Mouse (Mus musculus): ENCODE data around the gene Kdm1b.

The Kdm1b gene

DNA sequence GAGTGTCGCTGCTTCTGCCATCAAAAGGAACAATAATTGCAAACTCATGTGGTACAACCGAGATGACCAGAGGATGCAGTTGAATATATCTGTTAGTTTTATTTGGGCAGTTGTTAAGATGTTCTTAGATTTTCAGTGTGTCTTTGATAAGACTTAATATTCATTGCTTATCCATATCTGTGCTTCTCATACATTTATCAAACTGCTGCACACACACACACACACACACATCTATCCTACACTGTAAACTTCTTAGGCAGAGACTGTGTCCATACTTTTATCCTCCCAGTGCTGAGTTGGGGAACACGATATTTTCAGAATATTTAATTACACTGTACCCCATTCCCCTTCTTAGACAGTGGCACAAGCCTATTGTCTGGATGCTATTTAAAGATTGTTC is 67.9 kb downstream of the Kdm1b start:
- no peak for DNase-seq (ENCODE audit: low read depth, low spot score)

DNA sequence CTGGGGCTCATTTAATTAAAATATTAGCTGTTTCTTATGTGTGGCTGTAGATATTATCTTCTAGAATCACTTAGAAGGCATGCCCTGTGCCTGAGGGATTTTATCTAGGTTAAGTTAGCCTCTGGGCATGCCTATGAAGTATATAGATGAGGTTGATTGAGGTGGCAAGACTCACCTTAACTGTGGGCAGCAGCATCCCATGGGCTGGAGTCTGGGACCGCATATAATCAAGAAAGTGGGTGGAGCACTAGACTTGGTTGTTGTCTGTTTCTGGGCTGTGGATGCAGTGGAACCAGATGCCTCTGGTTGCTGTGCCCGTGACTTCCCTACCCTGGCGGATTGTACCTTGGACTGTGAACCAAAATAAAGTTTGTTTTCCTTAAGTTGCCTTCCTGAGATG is 68.8 kb downstream of the Kdm1b start:
- DNase-seq (ENCODE audit: low read depth, low spot score), result no peak

DNA sequence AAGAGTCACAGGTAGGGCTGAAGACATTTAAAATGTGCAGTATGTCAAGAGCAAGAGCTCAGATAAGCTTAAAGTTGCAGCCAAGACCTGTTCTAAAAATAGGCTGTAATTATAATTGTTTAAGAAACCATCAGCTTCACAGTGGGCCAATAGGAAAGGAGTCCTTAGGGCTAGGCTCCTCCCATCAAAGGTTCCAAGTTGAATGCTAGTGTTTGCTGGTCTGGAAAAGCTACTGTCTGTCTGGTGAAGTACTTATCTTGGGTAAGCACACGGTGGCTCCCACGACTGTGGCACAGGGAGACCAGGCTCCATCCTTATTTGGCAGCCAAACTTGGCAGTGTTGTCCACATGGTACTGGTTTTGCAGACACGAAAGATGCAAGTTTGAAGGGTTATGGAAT is 69.6 kb downstream of the Kdm1b start:
- no peak for DNase-seq (ENCODE audit: low read depth, low spot score)

DNA sequence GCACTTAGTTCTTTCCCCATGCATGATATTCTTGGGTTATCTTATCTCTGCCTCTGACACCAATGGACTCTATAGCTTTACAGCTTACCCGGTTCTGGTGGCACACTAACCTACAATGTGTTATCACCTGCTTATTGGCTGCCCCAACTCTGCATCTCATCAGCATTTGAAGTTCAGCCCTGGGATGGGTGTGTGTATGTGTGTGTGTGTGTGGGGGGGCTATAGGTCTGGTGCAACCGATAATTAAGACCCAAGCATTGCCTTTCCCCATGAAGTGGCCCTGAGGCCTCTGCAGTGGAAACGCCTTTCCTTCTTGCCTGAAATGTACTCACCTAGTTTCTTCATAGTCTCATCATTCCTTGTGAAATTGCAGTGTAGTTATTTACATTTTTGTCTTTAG is 72.7 kb downstream of the Kdm1b start:
- DNase-seq (ENCODE audit: low read depth, low spot score), result no peak

DNA sequence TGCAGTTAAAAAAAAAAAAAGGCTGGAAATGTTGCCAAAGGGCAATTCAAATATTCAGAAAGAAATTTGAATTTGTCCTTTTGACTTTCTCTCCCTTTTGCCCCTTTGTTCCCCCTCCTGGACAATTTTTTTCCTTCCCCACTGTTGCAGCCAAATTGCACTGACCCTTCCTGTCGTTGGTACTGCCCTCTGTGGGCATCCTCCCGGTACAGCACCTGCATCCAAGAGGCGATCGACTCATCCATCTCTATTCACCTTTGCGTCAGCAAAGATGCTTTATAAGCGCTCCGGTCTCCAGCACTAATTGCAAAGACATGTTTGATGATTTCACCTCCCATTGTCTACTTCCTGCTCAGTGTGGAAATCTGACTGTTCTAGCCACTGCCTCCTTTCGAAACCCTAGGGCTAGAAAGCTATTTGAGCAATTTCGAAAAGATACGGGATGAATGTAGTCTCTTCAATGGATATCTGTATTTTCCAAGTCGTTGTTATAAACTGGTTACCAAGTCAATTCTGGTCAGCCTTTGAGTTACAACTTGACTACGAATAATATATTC is 78.1 kb downstream of the Kdm1b start:
- DNase-seq (ENCODE audit: low read depth, low spot score), result peak; percentile 49

DNA sequence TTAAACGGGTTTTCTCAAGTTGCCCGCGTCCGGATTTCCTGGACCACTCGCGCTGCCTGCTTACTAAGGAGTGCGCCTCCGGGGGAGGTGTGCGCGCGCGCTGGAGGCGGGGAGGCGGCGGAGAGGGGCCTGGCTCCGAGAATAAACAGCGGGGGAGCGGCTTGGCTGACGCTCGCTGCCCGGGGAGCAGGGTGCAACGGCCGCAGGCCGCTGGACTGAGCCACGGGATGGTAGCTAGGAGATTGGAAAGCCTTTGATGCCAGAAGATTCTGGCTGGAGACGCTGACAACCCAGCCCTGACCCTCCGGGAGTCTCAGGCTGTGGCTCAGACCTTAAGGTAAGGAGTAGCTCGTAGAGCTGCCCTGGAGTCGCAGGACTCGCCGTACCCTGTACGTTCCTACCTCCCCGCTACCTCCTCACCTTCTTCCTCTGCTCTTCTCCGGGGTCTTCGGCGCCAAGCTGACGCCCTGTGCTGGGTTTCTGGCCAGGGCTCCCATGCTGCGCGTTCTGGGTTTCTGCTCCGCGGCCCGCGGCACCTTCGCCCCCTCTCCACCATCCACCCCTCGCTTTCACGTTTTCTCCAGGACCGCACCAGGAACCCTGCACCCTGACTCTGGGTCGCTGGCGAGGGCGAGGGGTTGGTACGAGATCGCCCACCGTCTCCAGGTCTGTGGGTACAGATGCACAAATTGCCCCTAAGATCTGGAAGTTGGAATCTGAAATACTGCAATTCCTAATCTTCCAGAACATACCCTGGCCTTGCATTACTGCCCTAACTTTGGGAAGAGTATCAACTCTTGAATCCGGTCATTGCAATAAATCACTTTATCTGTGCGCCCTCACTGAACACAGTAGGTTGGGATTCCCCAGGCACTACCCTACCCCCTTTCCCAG is 79.5 kb downstream of the Kdm1b start, which contains the start of gene Rnf144b:
Gene Rnf144b, plus strand, starts transcription at position 120 of the 894 bp plus-strand sequence.
- peak; percentile 44 for DNase-seq (ENCODE audit: low read depth, low spot score)

DNA sequence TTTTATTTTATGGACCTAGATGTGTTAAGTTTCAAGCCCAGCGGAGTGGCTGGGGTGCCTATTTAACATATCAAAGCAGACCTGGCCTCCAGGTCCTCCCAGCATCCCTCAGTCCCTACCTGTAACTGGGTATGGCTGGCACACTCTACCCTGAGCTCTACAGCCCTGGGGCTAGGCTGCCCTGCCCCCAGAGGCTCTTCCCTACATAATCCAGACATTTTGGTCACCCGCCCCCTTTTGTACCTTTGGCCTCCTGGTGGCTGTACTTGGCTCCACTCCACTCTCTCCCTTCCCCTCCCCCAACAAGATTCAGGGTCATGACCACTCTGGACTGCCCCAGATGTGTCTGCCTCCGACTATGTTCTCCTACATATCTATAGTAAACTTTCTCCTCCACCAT is 81.2 kb downstream of the Kdm1b start:
- DNase-seq (ENCODE audit: low read depth, low spot score), result no peak

DNA sequence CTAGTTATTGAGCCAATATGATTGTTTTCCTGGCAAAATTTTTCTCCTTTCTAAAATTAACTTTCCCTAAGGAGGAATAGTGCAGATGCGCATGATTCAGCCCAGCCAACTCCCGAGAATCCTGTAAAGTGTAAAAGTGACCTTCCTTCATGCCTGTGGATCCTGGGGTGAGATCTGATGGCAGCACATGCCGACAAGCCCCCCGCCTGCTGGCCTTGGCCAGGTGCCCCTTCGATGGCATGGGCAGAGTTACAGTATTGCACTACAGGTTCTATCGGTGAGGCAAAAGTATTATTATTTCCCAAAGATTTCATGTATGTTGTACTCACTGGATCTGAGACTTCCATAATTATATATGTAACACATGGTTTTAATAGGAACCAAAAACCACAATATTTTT is 81.7 kb downstream of the Kdm1b start:
- no peak for DNase-seq (ENCODE audit: low read depth, low spot score)

DNA sequence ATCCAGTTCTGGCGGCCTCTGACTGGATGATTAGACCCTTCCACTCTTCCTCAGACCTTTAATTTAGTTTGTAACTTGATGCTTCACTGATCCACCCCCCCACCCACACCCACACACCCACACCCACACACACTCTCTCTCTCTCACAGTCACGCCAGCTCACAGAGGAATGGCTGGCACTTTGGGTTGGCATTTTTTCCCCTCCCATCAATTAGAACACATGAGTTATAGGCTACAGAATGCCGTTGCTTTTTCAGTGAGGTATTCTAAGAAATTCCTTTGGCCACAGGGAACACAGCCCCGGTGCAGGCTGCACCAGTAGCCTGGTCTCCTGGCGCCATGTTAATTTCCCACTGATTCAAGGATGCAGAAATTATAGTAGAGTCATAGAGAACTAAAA is 82.3 kb downstream of the Kdm1b start:
- no peak for DNase-seq (ENCODE audit: low read depth, low spot score)

DNA sequence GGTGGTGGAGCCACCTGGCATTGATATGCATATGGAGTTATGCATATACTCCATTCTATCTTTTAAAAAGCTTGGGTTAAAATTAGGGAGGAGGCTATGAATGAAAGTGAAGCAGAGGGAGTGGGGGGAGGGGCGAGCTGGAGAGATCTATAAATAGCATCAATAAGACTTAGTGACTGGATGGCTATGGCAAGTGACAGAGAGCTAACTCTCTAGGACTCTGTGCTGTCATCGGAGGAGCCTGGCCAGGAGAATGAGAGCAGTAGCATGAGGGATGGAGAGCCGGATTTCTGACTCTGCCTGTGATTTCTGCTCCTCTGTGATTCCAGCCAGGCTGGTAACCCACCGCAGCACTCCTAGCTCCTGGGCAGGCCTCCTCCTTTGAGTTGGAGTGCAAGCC is 85.8 kb downstream of the Kdm1b start:
- no peak for DNase-seq (ENCODE audit: low read depth, low spot score)

DNA sequence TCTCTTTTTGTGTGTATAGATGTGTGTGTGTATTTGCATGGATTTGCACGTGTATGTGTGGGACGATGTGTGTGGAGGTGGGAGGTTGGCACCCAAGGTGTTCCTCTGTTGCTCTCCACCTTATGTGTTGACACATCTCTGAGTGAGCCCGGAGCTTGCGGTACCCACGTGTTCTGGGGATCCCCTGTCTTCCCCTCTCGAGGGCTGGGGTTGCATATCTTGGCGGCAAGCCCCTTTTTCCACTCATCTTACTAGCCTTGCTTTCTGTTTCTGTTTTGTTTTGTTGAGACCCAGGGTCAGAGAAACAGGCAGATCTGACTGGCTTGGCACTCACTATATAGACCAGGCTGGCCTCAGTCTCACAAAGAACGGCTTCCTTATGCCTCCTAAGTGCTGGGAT is 89.8 kb downstream of the Kdm1b start:
- no peak for DNase-seq (ENCODE audit: low read depth, low spot score)

DNA sequence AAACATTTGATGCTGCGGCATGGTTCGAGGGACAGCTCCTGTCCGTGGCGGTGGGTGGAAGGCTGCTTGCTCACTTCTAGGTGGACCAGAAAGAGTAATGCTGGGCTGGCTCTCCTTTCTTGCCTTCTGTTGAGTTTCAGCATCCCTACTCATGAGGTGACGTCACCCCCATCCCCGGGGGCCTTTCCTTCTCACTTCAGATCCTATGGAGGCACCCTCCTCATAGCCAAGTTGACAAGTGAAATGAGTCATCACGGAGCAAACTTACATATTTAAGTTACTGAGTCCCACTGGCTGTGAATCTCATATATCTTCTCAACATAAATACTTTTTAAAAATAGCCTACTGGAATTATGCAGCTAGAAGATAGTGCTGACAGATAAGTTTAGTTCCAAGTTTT is 91.5 kb downstream of the Kdm1b start:
- no peak for DNase-seq (ENCODE audit: low read depth, low spot score)
